Mouse (Mus musculus): ENCODE results near the gene Supv3l1. TPM values are rescaled to one million over a fixed set of nuclear protein-coding genes. Genes with fewer than 3 reads are reported as not detected.
A peak's percentile ranks its signal among the peaks of the same experiment; 100 is the strongest.
"Not testable (repeated sequence)": the region's sequence is repeated elsewhere in the genome, so short reads cannot be mapped to it uniquely, and the experiment has no call there.

Supv3l1 gene
- polyA plus RNA-seq (2015; fragmentation: Nextera tagmentation; extraction: Ambion mirVana) = 20.9 and 21.3 TPM in 2 replicates

DNA sequence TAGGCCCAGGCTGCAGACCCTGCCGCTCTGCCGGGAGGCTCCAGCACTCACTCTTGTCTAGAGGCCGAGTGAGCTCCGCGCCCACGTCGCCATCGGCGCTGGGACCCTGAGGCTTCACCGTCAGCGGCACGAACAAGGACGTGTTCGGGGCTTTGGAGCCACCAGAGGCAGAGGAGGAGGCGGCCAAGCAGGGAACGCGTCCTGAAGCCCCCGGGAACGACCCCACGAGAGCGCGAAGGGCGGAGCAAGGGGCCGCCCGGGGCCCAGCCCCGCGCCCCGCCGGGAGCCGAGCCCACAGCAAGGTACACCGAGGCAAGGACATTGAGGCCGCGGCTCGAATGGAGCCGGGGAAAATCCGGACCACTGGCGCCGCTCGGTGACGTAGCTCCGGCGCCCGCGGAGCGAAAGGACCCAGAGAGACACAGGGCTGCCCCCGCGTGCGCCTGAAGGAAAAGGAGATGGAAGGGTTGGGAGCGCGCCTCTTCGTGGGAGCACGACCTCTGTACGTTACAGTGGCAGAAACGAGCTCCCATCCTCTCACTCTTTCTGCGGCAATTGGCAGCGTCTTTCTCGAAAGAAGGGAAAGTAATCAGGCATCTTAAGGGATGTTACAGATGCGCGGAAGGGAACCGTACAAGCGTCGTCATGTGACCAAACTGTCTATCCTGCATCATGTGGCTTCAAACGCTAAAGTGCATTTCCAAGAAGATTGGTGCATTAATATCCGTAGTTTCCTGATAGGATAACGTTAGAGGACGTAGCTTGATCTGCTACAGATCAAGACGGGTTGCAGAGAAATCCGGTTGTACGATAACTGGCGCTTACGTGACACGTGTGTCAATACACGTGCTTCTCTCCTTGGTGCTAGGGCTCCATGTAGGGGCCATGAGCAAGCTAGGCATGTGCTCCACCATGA, at the start of gene Supv3l1, which contains the start of gene 4930507D05Rik:
Gene Supv3l1, minus strand, starts transcription at position 375 of the 916 bp plus-strand sequence.
Gene 4930507D05Rik, plus strand, starts transcription at position 126 of the 916 bp plus-strand sequence.
- H3K9me3 ChIP-seq (ENCODE audit: control insufficient read depth, low read length) = no peaks in the 10 kb centered on the region
- H3K27me3 ChIP-seq (replicated peaks; ENCODE audit: control insufficient read depth, insufficient read depth, low read length) = no peaks in the 10 kb centered on the region
- H3K4me2 ChIP-seq (ENCODE audit: low read length) = peak within 1 kb of the TSS; percentile 80
- H3K36me3 ChIP-seq (ENCODE audit: control insufficient read depth, insufficient read depth, low read length) = peaks cover 12% of the 10 kb centered on the region
- peak; percentile 95 for ATAC-seq
- WGBS = under 1% methylated on average over 63 of the region's 73 CpGs
- peak within 1 kb of the TSS; percentile 78 for H3K4me3 ChIP-seq (ENCODE audit: low read length)
- H3K4me1 ChIP-seq (ENCODE audit: control insufficient read depth, insufficient read depth, low read depth, low read length) = peaks cover 13% of the 10 kb centered on the region
- peak within 1 kb of the TSS; percentile 89 for H3K27ac ChIP-seq (ENCODE audit: low read depth, low read length)
- H3K9ac ChIP-seq (ENCODE audit: low read depth, low read length) = peak within 1 kb of the TSS; percentile 88

DNA sequence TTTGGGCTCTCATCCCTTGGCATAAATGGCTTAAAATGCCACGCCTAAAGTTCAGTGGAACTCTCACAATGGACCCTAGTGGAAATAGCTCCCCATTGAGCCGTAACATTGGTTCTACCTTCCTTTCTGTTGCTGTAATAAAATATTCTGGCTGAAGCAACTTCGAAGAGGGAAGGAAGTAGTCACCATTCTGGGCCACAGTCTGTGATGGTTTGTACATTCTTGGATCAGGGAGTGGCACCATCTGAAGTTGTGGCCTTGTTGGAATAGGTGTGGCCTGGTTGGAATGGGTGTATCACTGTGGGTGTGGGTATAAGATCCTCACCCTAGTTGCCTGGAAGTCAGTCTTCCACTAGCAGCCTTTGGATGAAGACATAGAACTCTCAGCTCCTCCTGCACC, 42.1 kb upstream of the Supv3l1 start:
- 80% methylated on average over 3 of the region's 3 CpGs for WGBS
- H3K36me3 ChIP-seq (ENCODE audit: control insufficient read depth, insufficient read depth, low read length); H3K9ac ChIP-seq (ENCODE audit: low read depth, low read length); H3K4me2 ChIP-seq (ENCODE audit: low read length); H3K27me3 ChIP-seq (replicated peaks; ENCODE audit: control insufficient read depth, insufficient read depth, low read length); H3K27ac ChIP-seq (ENCODE audit: low read depth, low read length); H3K4me3 ChIP-seq (ENCODE audit: low read length); H3K9me3 ChIP-seq (ENCODE audit: control insufficient read depth, low read length); H3K4me1 ChIP-seq (ENCODE audit: control insufficient read depth, insufficient read depth, low read depth, low read length); ATAC-seq: not testable (repeated sequence)

DNA sequence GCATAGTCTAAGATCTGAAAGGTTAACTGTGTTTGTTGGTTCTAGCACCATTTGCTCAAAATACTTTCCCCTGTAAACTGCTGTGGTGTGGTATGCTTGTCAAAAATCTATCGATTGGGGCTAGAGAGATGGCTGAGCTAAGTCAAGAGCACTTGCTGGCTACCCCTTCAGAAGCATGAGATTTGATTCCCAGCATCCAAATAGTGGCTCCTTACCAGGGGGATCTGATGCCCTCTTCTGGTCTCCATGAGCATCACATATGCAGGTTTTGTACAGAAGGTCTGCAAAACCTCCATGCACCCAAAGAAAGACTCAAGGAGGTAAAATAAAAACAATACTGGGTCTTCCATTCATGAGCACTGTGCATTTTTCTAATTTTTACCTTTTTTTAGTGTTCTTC, 38.7 kb upstream of the Supv3l1 start:
- Histone ChIP-seq H3K4me3 (ENCODE audit: low read length) (no peak overlapping the region), H3K9ac (ENCODE audit: low read depth, low read length) (no peak overlapping the region), H3K4me2 (ENCODE audit: low read length) (no peak overlapping the region), H3K4me1 (ENCODE audit: control insufficient read depth, insufficient read depth, low read depth, low read length) (peaks cover 11% of the 10 kb centered on the region), H3K27me3 (replicated peaks; ENCODE audit: control insufficient read depth, insufficient read depth, low read length) (no peaks in the 10 kb centered on the region), H3K27ac (ENCODE audit: low read depth, low read length) (no peak overlapping the region), H3K9me3 (ENCODE audit: control insufficient read depth, low read length) (no peaks in the 10 kb centered on the region), H3K36me3 (ENCODE audit: control insufficient read depth, insufficient read depth, low read length) (no peaks in the 10 kb centered on the region)
- ATAC-seq = no peak
- WGBS = 14% methylated on average over 1 of the region's 1 CpGs

DNA sequence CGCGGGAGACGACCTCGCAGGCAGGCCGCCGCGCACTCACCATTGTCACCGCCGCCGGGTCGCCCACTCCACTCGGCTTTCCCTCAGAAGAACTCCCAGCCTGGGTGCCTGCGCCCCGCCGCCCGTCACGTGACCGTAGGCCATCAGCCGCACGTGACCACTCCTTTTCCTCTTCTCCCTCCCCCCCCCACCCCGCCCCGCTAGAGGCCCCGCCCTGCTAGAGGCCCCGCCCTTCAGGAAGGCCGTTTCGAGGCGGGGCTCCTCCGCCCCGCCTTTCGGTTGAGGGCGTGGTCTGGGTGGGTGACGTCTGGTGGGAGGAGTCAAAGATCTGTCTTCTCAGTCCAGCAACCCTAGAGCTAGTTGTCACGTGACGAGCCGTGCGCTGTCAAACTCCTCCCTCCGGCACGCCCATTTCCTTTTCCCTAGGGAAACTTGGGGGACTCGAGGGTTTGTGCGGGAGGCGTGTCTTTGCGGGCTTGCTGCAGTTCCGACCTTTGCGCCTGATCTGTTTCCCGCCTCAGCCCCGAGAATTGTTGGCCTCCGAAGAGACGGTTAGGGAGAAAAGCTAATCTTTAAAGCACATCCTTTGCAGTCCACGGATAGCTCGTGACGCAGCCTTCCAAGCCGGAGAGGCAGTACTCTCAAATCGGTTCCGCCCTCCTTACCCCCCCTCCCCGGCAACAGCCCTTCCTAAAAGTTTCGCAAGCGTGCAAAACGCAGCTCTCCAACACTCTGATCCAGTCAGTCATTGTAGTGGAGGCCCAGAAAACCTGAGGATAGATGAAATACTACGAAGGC, 37.3 kb upstream of the Supv3l1 start, which contains the start of gene Vps26a:
Gene Vps26a, minus strand, starts transcription at position 188 of the 798 bp plus-strand sequence.
- Histone ChIP-seq H3K27ac (ENCODE audit: low read depth, low read length) (peak within 1 kb of the TSS; percentile 80), H3K36me3 (ENCODE audit: control insufficient read depth, insufficient read depth, low read length) (no peaks in the 10 kb centered on the region), H3K4me1 (ENCODE audit: control insufficient read depth, insufficient read depth, low read depth, low read length) (peaks cover 11% of the 10 kb centered on the region), H3K9me3 (ENCODE audit: control insufficient read depth, low read length) (no peaks in the 10 kb centered on the region), H3K4me2 (ENCODE audit: low read length) (peak within 1 kb of the TSS; percentile 82), H3K4me3 (ENCODE audit: low read length) (peak within 1 kb of the TSS; percentile 81), H3K9ac (ENCODE audit: low read depth, low read length) (peak within 1 kb of the TSS; percentile 78), H3K27me3 (replicated peaks; ENCODE audit: control insufficient read depth, insufficient read depth, low read length) (no peaks in the 10 kb centered on the region)
- under 1% methylated on average over 35 of the region's 59 CpGs for WGBS
- ATAC-seq = peak; percentile 89

DNA sequence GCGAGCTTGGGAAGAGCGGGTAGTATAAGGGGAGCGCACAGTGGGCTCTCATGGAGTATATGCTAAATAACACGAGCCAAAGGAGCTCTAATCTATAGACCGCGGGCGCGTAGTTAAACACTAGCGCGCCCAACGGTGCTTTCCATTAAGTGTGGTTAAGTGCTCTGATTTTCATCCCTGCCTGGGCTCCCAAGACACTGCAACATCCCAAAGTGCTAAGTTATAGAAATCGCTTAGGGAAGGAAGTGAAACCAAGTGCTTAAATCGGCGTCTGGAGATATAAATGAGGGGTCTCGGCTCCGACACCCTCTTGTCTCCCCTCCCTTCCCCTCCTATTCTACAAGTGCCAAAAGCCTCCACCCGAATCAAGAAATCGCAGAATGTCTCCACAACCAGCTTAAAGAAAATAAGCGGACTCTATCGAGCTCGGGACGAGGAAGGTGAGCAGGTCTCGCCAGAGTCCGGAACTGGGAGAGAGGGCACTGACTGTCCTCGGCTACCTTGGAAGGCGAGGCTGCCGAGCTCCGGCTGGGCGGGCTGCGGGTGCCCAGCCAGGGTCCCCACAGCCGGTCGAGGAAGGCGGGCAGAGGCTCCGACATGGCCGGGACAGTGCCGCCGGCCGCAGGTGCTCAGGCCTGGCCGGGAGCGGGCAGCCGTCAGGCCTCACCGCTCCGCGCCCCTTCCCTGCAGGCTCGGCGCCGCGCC, 36.5 kb upstream of the Supv3l1 start:
- peak; percentile 82 for ATAC-seq
- H3K4me2 ChIP-seq (ENCODE audit: low read length) = peak overlapping the region; percentile 68
- H3K27me3 ChIP-seq (replicated peaks; ENCODE audit: control insufficient read depth, insufficient read depth, low read length) = no peaks in the 10 kb centered on the region
- under 1% methylated on average over 32 of the region's 48 CpGs for WGBS
- peak overlapping the region; percentile 78 for H3K9ac ChIP-seq (ENCODE audit: low read depth, low read length)
- H3K27ac ChIP-seq (ENCODE audit: low read depth, low read length) = peak overlapping the region; percentile 80
- H3K4me3 ChIP-seq (ENCODE audit: low read length) = peak overlapping the region; percentile 81
- H3K36me3 ChIP-seq (ENCODE audit: control insufficient read depth, insufficient read depth, low read length) = no peaks in the 10 kb centered on the region
- H3K4me1 ChIP-seq (ENCODE audit: control insufficient read depth, insufficient read depth, low read depth, low read length) = peaks cover 11% of the 10 kb centered on the region
- H3K9me3 ChIP-seq (ENCODE audit: control insufficient read depth, low read length) = no peaks in the 10 kb centered on the region

DNA sequence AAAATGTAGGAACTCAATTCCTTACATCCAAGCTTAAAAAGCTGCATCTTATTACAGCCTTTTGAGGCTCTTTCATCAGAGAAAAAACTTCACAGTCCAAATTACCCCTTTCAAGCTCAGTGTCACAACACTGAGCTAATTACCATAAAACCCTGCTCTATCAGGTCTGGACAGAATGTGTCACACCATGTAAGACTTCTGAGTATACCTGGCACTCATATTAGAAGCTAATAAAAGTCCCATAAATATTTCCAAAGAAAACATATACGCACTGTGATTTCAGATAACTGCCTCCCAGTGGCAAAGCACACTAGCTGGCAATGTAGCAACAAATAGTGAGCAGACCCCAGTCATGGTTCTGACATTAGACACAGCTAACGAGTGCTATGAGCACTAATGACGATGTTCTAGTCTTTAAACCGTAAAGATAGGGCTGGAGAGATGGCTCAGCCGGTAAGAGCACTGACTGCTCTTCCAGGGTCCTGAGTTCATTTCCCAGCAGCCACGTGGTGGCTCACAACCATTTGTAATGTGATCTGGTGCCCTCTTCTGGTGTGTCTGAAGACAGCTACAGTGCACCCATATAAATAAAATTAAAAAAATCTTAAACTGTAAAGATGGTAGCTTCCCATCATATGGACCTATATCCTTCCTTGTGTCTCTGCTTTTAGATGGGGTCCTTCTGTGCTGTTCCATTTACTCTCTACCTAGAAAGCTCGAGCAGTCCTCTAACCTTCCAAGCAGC, 31.7 kb upstream of the Supv3l1 start:
- Histone ChIP-seq H3K4me2 (ENCODE audit: low read length) (no peak overlapping the region), H3K4me1 (ENCODE audit: control insufficient read depth, insufficient read depth, low read depth, low read length) (peaks cover 11% of the 10 kb centered on the region), H3K36me3 (ENCODE audit: control insufficient read depth, insufficient read depth, low read length) (0 out of 2 replicates have a peak, but pooled peaks cover 3% of the 10 kb centered on the region), H3K4me3 (ENCODE audit: low read length) (no peak overlapping the region), H3K9me3 (ENCODE audit: control insufficient read depth, low read length) (no peaks in the 10 kb centered on the region), H3K27me3 (replicated peaks; ENCODE audit: control insufficient read depth, insufficient read depth, low read length) (no peaks in the 10 kb centered on the region), H3K27ac (ENCODE audit: low read depth, low read length) (no peak overlapping the region), H3K9ac (ENCODE audit: low read depth, low read length) (no peak overlapping the region)
- 66% methylated on average over 7 of the region's 7 CpGs for WGBS
- no peak for ATAC-seq

DNA sequence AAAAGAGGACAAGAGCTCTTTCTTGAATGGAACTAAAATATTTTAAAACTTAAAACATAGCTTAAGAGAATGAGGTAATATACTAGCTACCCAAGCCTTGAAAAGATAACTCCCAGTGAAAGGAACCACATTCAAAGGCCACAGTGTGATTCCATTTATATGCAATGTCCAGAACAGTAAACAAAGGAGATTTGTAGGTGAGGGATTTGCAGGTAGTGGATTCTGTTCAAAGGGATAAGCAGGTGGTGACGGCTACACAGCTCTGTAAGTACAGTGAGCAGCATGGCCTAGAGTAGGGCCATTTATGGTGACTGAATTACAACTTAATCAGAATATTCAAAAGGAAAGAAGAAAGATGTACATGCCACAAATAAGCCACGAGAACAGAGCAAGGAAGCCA, 27.4 kb upstream of the Supv3l1 start:
- Histone ChIP-seq H3K4me2 (ENCODE audit: low read length) (no peak overlapping the region), H3K4me1 (ENCODE audit: control insufficient read depth, insufficient read depth, low read depth, low read length) (no peaks in the 10 kb centered on the region), H3K27me3 (replicated peaks; ENCODE audit: control insufficient read depth, insufficient read depth, low read length) (no peaks in the 10 kb centered on the region), H3K9me3 (ENCODE audit: control insufficient read depth, low read length) (no peaks in the 10 kb centered on the region), H3K27ac (ENCODE audit: low read depth, low read length) (no peak overlapping the region), H3K9ac (ENCODE audit: low read depth, low read length) (no peak overlapping the region), H3K36me3 (ENCODE audit: control insufficient read depth, insufficient read depth, low read length) (0 out of 2 replicates have a peak, but pooled peaks cover 3% of the 10 kb centered on the region), H3K4me3 (ENCODE audit: low read length) (no peak overlapping the region)
- 79% methylated on average over 2 of the region's 2 CpGs for WGBS
- no peak for ATAC-seq

DNA sequence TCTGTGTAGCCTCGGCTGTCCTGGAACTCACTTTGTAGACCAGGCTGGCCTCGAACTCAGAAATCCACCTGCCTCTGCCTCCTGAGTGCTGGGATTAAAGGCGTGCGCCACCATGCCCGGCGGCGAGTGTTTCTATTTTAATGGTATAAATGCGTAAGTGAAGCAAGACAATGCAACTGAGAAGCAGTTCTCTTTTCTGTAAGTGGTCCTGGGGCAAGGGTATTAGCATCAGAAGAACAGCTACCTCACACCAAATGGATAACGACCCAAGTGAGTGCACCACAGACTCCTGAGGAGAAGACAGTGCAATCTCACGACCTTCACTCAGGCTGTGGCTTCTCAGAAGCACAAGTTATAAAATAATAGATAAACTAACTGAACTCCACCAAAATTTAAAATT, 25.4 kb upstream of the Supv3l1 start:
- Histone ChIP-seq H3K36me3 (ENCODE audit: control insufficient read depth, insufficient read depth, low read length) (0 out of 2 replicates have a peak, but pooled peaks cover 3% of the 10 kb centered on the region), H3K27me3 (replicated peaks; ENCODE audit: control insufficient read depth, insufficient read depth, low read length) (no peaks in the 10 kb centered on the region), H3K4me1 (ENCODE audit: control insufficient read depth, insufficient read depth, low read depth, low read length) (no peaks in the 10 kb centered on the region), H3K9ac (ENCODE audit: low read depth, low read length) (no peak overlapping the region), H3K4me3 (ENCODE audit: low read length) (no peak overlapping the region), H3K9me3 (ENCODE audit: control insufficient read depth, low read length) (no peaks in the 10 kb centered on the region), H3K27ac (ENCODE audit: low read depth, low read length) (no peak overlapping the region), H3K4me2 (ENCODE audit: low read length) (no peak overlapping the region)
- no peak for ATAC-seq
- WGBS = 91% methylated on average over 10 of the region's 10 CpGs
